Mouse (Mus musculus): ENCODE results near the gene Kcnk7.

Gene Kcnk7

GRCm38 (mm10) chr19:5689565-5690342 lies 14.4 kb upstream of the Kcnk7 start:
- DNase-seq (ENCODE audit: low read depth, low spot score): peak; percentile 91

- no peak for DNase-seq (ENCODE audit: low read depth, low spot score)
These were observed 13.8 kb upstream of the Kcnk7 start for GRCm38 (mm10) chr19:5690343-5690735.

- DNase-seq (ENCODE audit: low read depth, low spot score): no peak
These were observed 12.6 kb upstream of the Kcnk7 start for GRCm38 (mm10) chr19:5691601-5692000.

GRCm38 (mm10) chr19:5692086-5692912 lies 11.9 kb upstream of the Kcnk7 start:
- no peak for DNase-seq (ENCODE audit: low read depth, low spot score)

- no peak for DNase-seq (ENCODE audit: low read depth, low spot score)
These were observed 11.2 kb upstream of the Kcnk7 start for GRCm38 (mm10) chr19:5692913-5693396.

GRCm38 (mm10) chr19:5693801-5694200 lies 10.4 kb upstream of the Kcnk7 start:
- DNase-seq (ENCODE audit: low read depth, low spot score): no peak

GRCm38 (mm10) chr19:5695849-5696462 lies 8.2 kb upstream of the Kcnk7 start:
- no peak for DNase-seq (ENCODE audit: low read depth, low spot score)

- DNase-seq (ENCODE audit: low read depth, low spot score): no peak
These were observed 819 bp downstream of the Kcnk7 start for GRCm38 (mm10) chr19:5704801-5705571.

- no peak for DNase-seq (ENCODE audit: low read depth, low spot score)
These were observed 5.9 kb downstream of the Kcnk7 start for GRCm38 (mm10) chr19:5710068-5710467.

GRCm38 (mm10) chr19:5710581-5710980 lies 6.4 kb downstream of the Kcnk7 start:
- DNase-seq (ENCODE audit: low read depth, low spot score): no peak

- DNase-seq (ENCODE audit: low read depth, low spot score): peak; percentile 65
These were observed 7.1 kb downstream of the Kcnk7 start for GRCm38 (mm10) chr19:5711218-5711617.

GRCm38 (mm10) chr19:5711907-5712460 lies 7.8 kb downstream of the Kcnk7 start:
- DNase-seq (ENCODE audit: low read depth, low spot score): peak; percentile 44

GRCm38 (mm10) chr19:5713255-5713654 lies 9.1 kb downstream of the Kcnk7 start:
- DNase-seq (ENCODE audit: low read depth, low spot score): no peak

GRCm38 (mm10) chr19:5713730-5714129 lies 9.6 kb downstream of the Kcnk7 start:
- DNase-seq (ENCODE audit: low read depth, low spot score): peak; percentile 44

- DNase-seq (ENCODE audit: low read depth, low spot score): no peak
These were observed 11.9 kb downstream of the Kcnk7 start for GRCm38 (mm10) chr19:5715793-5716688.

GRCm38 (mm10) chr19:5716955-5717354 lies 12.8 kb downstream of the Kcnk7 start:
- no peak for DNase-seq (ENCODE audit: low read depth, low spot score)

GRCm38 (mm10) chr19:5721233-5721632 lies 17.1 kb downstream of the Kcnk7 start:
- DNase-seq (ENCODE audit: low read depth, low spot score): no peak

- no peak for DNase-seq (ENCODE audit: low read depth, low spot score)
These were observed 18.8 kb downstream of the Kcnk7 start for GRCm38 (mm10) chr19:5722848-5723425.

- DNase-seq (ENCODE audit: low read depth, low spot score): no peak
These were observed 19.9 kb downstream of the Kcnk7 start for GRCm38 (mm10) chr19:5723934-5724548.
